ENCODE assay signal across 9 mouse cellular contexts in the genomic region with DNA sequence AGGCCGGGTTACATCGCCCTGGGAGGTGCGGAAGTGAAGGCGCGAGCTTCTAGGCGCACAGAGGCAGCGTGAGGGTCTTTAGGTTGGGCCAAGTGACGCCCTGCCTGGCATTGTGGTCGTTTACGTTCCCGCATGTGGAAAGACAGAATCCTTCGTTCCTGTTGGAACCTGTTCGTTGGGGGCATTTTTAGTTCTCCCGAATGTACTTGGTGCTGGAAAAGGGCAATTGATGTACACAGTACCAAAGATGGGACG. TPM values are rescaled to one million over a fixed set of nuclear protein-coding genes. Genes with fewer than 3 reads are reported as not detected.
DNase-seq lines count a peak whose midpoint lies in the region; ATAC-seq and TF ChIP-seq lines count a peak whose summit lies in the region.
"Had no signal": no experiment of that assay in that cellular context is flagged by ENCODE, and none has a peak within 500 bp of the region (broad histone marks: within the 10 kb centered on the region; RNA-seq: fewer than 3 reads in every experiment).

No protein-coding gene starts in this region.

- H3K9me3 ChIP-seq in E14TG2a.4 (ENCODE audit: low read length), result no peaks in the 10 kb centered on the region
- H3K9me3 ChIP-seq in forebrain, embryonic 15.5 days, result no peaks in the 10 kb centered on the region
- no peaks in the 10 kb centered on the region for H3K9me3 ChIP-seq in liver, postnatal 0 days (ENCODE audit: low read length)

- H3K4me2 ChIP-seq in forebrain, embryonic 15.5 days (replicated peaks), result peak overlapping the region; percentile 91
- H3K4me2 ChIP-seq in liver, postnatal 0 days (ENCODE audit: low read depth, low read length), result peak overlapping the region; percentile 97

- no peak for DNase-seq in heart, adult 2 months
- DNase-seq in heart, adult 9 months (ENCODE audit: low spot score in 2 of 2), result no peak
- no peak for DNase-seq in liver, postnatal 0 days
- no peak for DNase-seq in frontal cortex, postnatal 10 days (ENCODE audit: low spot score in 2 of 2)
- DNase-seq in thymus, postnatal 4 days, result no peak

- H3K4me1 ChIP-seq in heart, adult 2 months (ENCODE audit: control insufficient read depth, insufficient read depth, low read length), result peaks cover 8% of the 10 kb centered on the region
- peaks cover 64% of the 10 kb centered on the region for H3K4me1 ChIP-seq in E14TG2a.4 (replicated peaks; ENCODE audit: low read depth, low read length)
- peaks cover 47% of the 10 kb centered on the region for H3K4me1 ChIP-seq in forebrain, embryonic 15.5 days
- H3K4me1 ChIP-seq in liver, postnatal 0 days (ENCODE audit: insufficient read depth), result peaks cover 44% of the 10 kb centered on the region

- H3K79me2 ChIP-seq in heart, adult 2 months (replicated peaks; ENCODE audit: control insufficient read depth, insufficient read depth, low read length), result peaks cover 3% of the 10 kb centered on the region; the same call in 1 of the 2 replicates

- H3K9ac ChIP-seq in heart, adult 2 months (ENCODE audit: low read depth, low read length), result peak overlapping the region; percentile 86
- H3K9ac ChIP-seq in forebrain, embryonic 15.5 days (replicated peaks), result peak overlapping the region; percentile 86
- H3K9ac ChIP-seq in liver, postnatal 0 days (replicated peaks), result peak overlapping the region; percentile 93

- intact Hi-C loops in heart, adult 2 months (cut with DNase I), result loop anchor here (5.0 to 10.0 kb wide), 3 partner anchors 120 to 510 kb away; partner anchors contain the start of genes Dusp11, Nat8f1, Sfxn5 and Tprkb

- no peak for TF ChIP-seq CTCF in heart, adult 2 months (IDR thresholded peaks at IDR 0.05)
- TF ChIP-seq CTCF in E14TG2a.4 (conservative IDR thresholded peaks at IDR 0.05; ENCODE audit: low read length), result no peak
- no peak for TF ChIP-seq CTCF in liver, postnatal 0 days (IDR thresholded peaks at IDR 0.05; ENCODE audit: low read depth)

- whole genome bisulfite sequencing in heart, adult 2 months, result under 1% methylated on average over 15 of the region's 15 CpGs
- under 1% methylated on average over 15 of the region's 15 CpGs for WGBS in forebrain, embryonic 15.5 days
- WGBS in liver, postnatal 0 days (ENCODE audit: insufficient replicate concordance), result 0% methylated on average over 15 of the region's 15 CpGs

- no peak for TF ChIP-seq POLR2A in heart, adult 2 months (IDR thresholded peaks at IDR 0.05; ENCODE audit: insufficient read depth, low read depth, low read length)

- no peaks in the 10 kb centered on the region for H3K36me3 ChIP-seq in heart, adult 2 months (ENCODE audit: control insufficient read depth, insufficient read depth, low read length)
- peaks cover 66% of the 10 kb centered on the region for H3K36me3 ChIP-seq in E14TG2a.4 (ENCODE audit: insufficient read depth, low read length)
- H3K36me3 ChIP-seq in forebrain, embryonic 15.5 days, result no peaks in the 10 kb centered on the region
- no peaks in the 10 kb centered on the region; the same call in 1 of the 2 replicates for H3K36me3 ChIP-seq in liver, postnatal 0 days (replicated peaks; ENCODE audit: insufficient read depth, low read length)

- no peak for ATAC-seq in forebrain, embryonic 15.5 days (replicated peaks)
- no peak for ATAC-seq in liver, postnatal 0 days
- ATAC-seq in erythroid progenitor cell, adult 5-6 weeks (replicated peaks; ENCODE audit: low FRiP score, poor library complexity, severe bottlenecking), result no peak

- peak overlapping the region; percentile 99 for H3K4me3 ChIP-seq in heart, adult 2 months
- peak overlapping the region; percentile 97 for H3K4me3 ChIP-seq in E14TG2a.4 (replicated peaks; ENCODE audit: low read length)
- peak overlapping the region; percentile 85 for H3K4me3 ChIP-seq in forebrain, embryonic 15.5 days
- peak overlapping the region; percentile 83 for H3K4me3 ChIP-seq in liver, postnatal 0 days (ENCODE audit: low read depth, low read length)

- H3K27me3 ChIP-seq in heart, adult 2 months (ENCODE audit: control insufficient read depth, insufficient read depth, low read length), result no peaks in the 10 kb centered on the region
- H3K27me3 ChIP-seq in E14TG2a.4 (ENCODE audit: insufficient read depth, low read length), result no peaks in the 10 kb centered on the region
- H3K27me3 ChIP-seq in forebrain, embryonic 15.5 days, result no peaks in the 10 kb centered on the region
- no peaks in the 10 kb centered on the region for H3K27me3 ChIP-seq in liver, postnatal 0 days (ENCODE audit: insufficient read depth, low read length)

- TF ChIP-seq EP300 in heart, adult 2 months (IDR thresholded peaks at IDR 0.05; ENCODE audit: insufficient read depth, low read depth, low read length), result no peak
- TF ChIP-seq EP300 in liver, postnatal 0 days (IDR thresholded peaks at IDR 0.05; ENCODE audit: low read depth), result no peak

- H3K27ac ChIP-seq in heart, adult 2 months, result peak overlapping the region; percentile 95
- H3K27ac ChIP-seq in forebrain, embryonic 15.5 days (replicated peaks), result peak overlapping the region; percentile 90
- H3K27ac ChIP-seq in liver, postnatal 0 days (ENCODE audit: low read depth), result peak overlapping the region; percentile 89

RNA-seq across cellular contexts. Expression of gene Pradc1, which starts 0.6 kb away (rescaled TPM):
- 10 to 100 TPM in 1 of 2 experiments, 1 to 10 TPM in 1; 8.9 to 11.0 TPM for total RNA-seq in heart, adult 2 months (2021)
- polyA plus RNA-seq in heart, adult 2 months (2012; rRNA removed), result 22.4 and 22.7 TPM in 2 replicates
- 28.7 and 29.7 TPM in 2 replicates for polyA plus RNA-seq in forebrain, embryonic 15.5 days (2015; fragmentation: Nextera tagmentation; extraction: Ambion mirVana)
- 16.6 and 17.2 TPM in 2 replicates for polyA plus RNA-seq in liver, postnatal 0 days (2015; fragmentation: Nextera tagmentation; extraction: Ambion mirVana)
- total RNA-seq in erythroid progenitor cell, adult 5-6 weeks (2015; ENCODE audit: low replicate concordance), result 17.7 and 18.9 TPM in 2 replicates
- 1.4 and 3.1 TPM in 2 replicates for total RNA-seq in erythroid progenitor cell, adult 5-6 weeks (2017; ENCODE audit: low replicate concordance)

RNA-seq across cellular contexts. Expression of gene Cct7, which starts 1.0 kb away (rescaled TPM):
- total RNA-seq in heart, adult 2 months (2021), result 100 to 1,000 TPM; 144 to 159 TPM
- 83.7 and 133 TPM in 2 replicates for polyA plus RNA-seq in heart, adult 2 months (2012; rRNA removed)
- polyA plus RNA-seq in forebrain, embryonic 15.5 days (2015; fragmentation: Nextera tagmentation; extraction: Ambion mirVana), result 644 and 647 TPM in 2 replicates
- polyA plus RNA-seq in liver, postnatal 0 days (2015; fragmentation: Nextera tagmentation; extraction: Ambion mirVana), result 146 and 157 TPM in 2 replicates
- 97.7 and 102 TPM in 2 replicates for total RNA-seq in erythroid progenitor cell, adult 5-6 weeks (2015; ENCODE audit: low replicate concordance)
- 82.3 and 112 TPM in 2 replicates for total RNA-seq in erythroid progenitor cell, adult 5-6 weeks (2017; ENCODE audit: low replicate concordance)

RNA-seq across cellular contexts. Expression of gene Smyd5, which starts 20.5 kb away (rescaled TPM):
- 10 to 100 TPM in 1 of 2 experiments, 1 to 10 TPM in 1; 8.1 to 13.6 TPM for total RNA-seq in heart, adult 2 months (2021)
- 13.1 and 13.9 TPM in 2 replicates for polyA plus RNA-seq in heart, adult 2 months (2012; rRNA removed)
- 54.2 and 56.8 TPM in 2 replicates for polyA plus RNA-seq in forebrain, embryonic 15.5 days (2015; fragmentation: Nextera tagmentation; extraction: Ambion mirVana)
- polyA plus RNA-seq in liver, postnatal 0 days (2015; fragmentation: Nextera tagmentation; extraction: Ambion mirVana), result 9.6 and 11.3 TPM in 2 replicates
- 2.5 and 6.7 TPM in 2 replicates for total RNA-seq in erythroid progenitor cell, adult 5-6 weeks (2015; ENCODE audit: low replicate concordance)
- 2.4 and 6.2 TPM in 2 replicates for total RNA-seq in erythroid progenitor cell, adult 5-6 weeks (2017; ENCODE audit: low replicate concordance)

RNA-seq across cellular contexts. Expression of gene Noto, which starts 28.7 kb away (rescaled TPM):
- not detected for total RNA-seq in heart, adult 2 months (2021)
- not detected in 2 replicates for polyA plus RNA-seq in heart, adult 2 months (2012; rRNA removed)
- polyA plus RNA-seq in forebrain, embryonic 15.5 days (2015; fragmentation: Nextera tagmentation; extraction: Ambion mirVana), result not detected in 2 replicates
- not detected in 2 replicates for polyA plus RNA-seq in liver, postnatal 0 days (2015; fragmentation: Nextera tagmentation; extraction: Ambion mirVana)
- not detected in 2 replicates for total RNA-seq in erythroid progenitor cell, adult 5-6 weeks (2015; ENCODE audit: low replicate concordance)
- total RNA-seq in erythroid progenitor cell, adult 5-6 weeks (2017; ENCODE audit: low replicate concordance), result not detected in 2 replicates
- polyA plus RNA-seq: large intestine, adult 2 months had no signal

RNA-seq across cellular contexts. Expression of gene Fbxo41, which starts 50.5 kb away (rescaled TPM):
- total RNA-seq in heart, adult 2 months (2021), result under 1 TPM in 1 of 2 experiments, not detected in 1; 0.02 TPM
- polyA plus RNA-seq in heart, adult 2 months (2012; rRNA removed), result 0.02 and 0.03 TPM in 2 replicates
- polyA plus RNA-seq in forebrain, embryonic 15.5 days (2015; fragmentation: Nextera tagmentation; extraction: Ambion mirVana), result 7.2 and 7.4 TPM in 2 replicates
- not detected in 2 replicates for polyA plus RNA-seq in liver, postnatal 0 days (2015; fragmentation: Nextera tagmentation; extraction: Ambion mirVana)
- not detected in 2 replicates for total RNA-seq in erythroid progenitor cell, adult 5-6 weeks (2015; ENCODE audit: low replicate concordance)
- total RNA-seq in erythroid progenitor cell, adult 5-6 weeks (2017; ENCODE audit: low replicate concordance), result not detected in 2 replicates
